Mouse (Mus musculus) heart, adult 2 months (tissue): ENCODE results near the gene Golga2.

Experiments
- CTCF ChIP-seq: fragments of 200-600 bp; IDR thresholded peaks from 2 replicates; pipeline ENCODE4 v1.8.1; 2022; ENCODE audit warnings: antibody characterized with exemption, mild to moderate bottlenecking, moderate library complexity
- POLR2A ChIP-seq: fragments of 200-500 bp; IDR thresholded peaks from 2 replicates; pipeline ENCODE4 v1.6.1; 2011; ENCODE audit warnings: mild to moderate bottlenecking, low read depth, low read length, control low read depth; ENCODE audit not compliant: insufficient read depth

DNA sequence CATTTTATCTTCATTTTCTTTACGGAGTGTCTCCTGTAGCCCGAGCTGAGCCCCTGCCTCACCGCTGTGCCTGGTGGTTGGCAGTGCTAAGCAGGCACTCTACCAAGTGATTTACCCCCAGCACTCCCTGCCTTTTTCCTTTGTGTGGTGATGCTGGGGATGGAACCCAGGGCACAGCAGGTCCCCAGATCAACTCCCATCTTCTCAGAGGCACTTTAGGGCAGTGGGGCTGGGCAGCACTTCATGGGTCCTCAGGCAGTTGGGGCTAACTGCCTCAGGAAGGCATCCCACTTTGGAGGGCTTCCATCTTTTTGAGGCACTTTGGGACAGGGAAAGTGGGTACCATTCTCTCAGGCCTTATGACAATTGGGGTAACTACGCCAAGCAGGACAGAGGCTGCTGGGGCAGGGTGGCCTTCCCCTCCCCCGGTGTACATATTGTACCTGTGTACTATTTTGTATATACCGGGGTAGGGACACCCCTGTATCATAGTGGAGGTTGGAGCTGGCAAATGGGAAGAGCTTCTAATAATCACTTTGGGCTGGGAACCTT, 20.1 kb downstream of the Golga2 start:
- TF ChIP-seq CTCF, result no peak
- no peak for TF ChIP-seq POLR2A
